Mouse (Mus musculus) CD8-positive naive resting alpha-beta T cell, adult 57 days (primary cell): ENCODE data around the gene Kcna7. TPM values are rescaled to one million over a fixed set of nuclear protein-coding genes. Genes with fewer than 3 reads are reported as not detected.

Experiments
- total RNA-seq: library from RNA; stranded (reverse); gene quantifications from one replicate; pipeline ENCODE4 v1.2.4, GENCODE M21; 2023

Gene Kcna7
- not detected for total RNA-seq

DNA sequence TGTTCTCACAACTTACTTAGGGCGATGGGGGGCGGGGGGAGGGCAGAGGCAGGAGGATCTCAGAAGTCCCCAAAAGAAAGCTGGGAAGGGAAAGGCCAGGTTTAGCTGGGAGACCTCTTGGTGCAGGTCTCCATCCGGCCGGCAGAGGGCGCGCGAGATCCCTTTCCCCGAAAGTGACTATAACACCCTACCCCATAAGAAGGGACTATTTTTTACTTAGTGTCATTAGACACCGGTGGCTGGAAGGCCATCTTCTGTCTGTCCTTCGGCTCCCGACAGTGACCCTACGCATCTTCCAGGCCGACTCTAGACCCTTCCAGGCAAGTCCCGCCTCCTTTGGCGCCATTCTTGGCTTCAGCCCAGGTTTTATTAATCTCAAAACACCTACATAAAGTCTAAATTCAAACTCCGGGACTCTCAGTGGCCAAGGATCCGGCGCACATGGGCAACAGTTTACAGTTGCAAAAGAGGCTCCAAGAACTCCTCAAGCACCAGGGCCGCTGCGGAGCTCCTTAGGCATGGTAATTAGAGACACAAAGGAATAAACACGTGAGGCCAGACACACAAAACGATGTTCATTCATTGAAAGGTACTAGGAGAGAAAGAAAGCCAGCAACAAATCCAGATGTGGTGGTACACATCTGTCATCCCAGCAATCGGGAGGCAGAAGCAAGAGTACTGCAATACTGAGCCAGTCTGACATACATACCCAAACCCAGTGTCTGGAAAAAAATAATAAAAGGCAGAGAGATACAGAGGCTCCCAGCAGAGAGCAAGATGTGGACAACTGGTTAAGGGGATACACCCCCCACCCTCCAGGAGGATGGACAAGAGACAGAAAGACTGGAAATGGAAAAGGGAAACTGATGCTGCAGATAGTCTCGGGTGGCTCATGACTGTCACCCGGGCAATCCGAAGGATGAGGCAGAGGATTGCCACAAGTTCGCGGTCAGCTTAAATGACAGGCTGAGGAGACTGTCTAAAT is at the start of gene Kcna7:
TSS of gene Kcna7 (plus strand) at position 563 of the 985 bp plus-strand sequence.

DNA sequence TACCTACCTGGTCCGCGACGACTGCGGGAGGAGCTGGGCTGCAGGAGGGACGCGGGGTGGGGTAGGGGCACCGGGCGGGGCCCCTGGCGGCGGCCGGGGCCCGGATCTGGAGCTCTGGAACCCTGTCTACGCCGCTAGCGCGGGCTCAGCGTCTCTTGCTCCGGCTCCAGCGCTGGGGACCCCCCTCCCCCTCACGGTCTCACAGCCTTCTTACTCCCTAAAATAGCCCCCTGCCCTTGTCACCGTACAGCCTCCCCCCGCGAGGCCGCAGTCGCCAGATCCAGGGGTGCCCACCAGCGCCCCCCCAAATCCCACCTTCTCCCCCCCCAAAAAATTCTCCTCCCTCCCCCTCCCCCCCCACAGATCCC is 38.8 kb upstream of the Kcna7 start, which contains the start of gene Ppfia3:
TSS of gene Ppfia3 (minus strand) at position 368 of the 368 bp plus-strand sequence.

DNA sequence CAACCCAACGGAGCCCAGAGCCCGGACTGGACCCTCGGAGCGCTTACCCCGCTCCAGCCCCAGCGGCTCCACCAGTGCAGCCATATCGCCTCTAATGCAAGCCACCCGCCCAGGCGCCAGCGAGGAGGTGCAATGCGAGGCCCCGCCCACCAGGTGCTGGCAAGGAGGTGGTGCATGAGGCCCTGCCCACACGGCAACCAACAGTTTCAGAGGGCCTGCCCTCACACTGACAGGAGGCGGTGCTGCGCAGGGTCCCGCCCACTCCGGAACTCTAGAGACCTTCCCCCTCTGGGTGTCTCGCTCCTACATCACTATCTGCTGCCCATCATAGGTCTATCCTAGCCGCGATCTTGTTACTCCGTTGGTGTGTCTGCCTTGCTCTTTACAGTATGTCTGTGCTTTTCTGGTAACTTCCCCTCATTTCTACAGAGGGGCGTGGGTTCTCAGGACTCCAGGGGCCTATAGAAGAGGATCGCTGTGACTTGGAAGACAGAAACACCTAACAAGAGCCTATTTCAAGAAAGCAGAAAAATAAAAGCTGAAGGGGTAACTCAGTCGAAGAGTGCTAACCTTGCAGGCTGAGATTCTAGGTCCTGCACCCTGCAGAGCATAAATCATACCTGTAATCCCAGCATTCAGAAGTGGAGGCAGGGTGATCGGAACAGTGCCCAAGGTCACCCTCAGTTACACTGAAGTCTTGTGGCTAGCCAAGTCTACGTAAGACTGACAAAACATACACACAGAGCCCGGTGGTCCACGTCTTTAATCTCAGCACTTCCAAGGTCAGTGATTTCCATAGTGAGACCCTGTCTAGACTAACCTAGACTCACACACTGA is 34.8 kb upstream of the Kcna7 start, which contains the start of gene Lin7b:
TSS of gene Lin7b (minus strand) at position 109 of the 837 bp plus-strand sequence.

DNA sequence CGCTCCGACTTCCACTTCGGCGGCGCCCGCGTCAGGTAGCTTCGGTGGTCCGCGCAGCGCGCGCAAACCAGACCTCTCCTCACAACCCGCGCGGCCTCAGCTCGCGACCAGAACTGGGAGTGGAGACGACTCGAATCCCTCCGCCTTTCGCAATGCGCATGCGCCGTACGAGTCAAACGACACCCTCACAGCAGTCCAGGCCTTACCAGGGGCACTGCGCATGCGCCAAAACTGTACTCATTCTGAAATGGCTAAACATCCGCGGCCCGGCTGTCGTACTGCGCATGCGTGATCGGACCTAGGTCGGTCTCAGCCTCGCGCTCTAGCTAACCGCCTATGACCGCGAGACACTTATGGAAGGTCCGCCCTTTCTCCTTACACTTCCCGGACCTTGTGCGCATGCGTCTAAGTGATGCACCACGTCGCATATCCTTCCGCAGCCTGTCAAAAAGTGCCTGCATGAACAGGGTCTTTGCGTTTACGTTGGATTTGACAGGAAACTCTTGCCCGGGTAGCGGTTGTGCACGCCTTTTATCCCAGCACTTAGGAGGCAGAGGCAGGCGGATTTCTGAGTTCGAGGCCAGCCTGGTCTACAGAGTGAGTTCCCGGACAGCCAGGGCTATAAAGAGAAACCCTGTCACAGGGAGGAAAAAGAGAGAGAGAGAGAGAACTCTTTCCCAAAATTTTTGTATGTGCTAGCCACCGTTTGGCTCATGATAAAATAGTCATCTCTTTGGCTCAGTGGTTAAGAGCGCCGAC is 9.7 kb upstream of the Kcna7 start, which contains the start of gene Snrnp70:
TSS of gene Snrnp70 (minus strand) at position 165 of the 759 bp plus-strand sequence.

DNA sequence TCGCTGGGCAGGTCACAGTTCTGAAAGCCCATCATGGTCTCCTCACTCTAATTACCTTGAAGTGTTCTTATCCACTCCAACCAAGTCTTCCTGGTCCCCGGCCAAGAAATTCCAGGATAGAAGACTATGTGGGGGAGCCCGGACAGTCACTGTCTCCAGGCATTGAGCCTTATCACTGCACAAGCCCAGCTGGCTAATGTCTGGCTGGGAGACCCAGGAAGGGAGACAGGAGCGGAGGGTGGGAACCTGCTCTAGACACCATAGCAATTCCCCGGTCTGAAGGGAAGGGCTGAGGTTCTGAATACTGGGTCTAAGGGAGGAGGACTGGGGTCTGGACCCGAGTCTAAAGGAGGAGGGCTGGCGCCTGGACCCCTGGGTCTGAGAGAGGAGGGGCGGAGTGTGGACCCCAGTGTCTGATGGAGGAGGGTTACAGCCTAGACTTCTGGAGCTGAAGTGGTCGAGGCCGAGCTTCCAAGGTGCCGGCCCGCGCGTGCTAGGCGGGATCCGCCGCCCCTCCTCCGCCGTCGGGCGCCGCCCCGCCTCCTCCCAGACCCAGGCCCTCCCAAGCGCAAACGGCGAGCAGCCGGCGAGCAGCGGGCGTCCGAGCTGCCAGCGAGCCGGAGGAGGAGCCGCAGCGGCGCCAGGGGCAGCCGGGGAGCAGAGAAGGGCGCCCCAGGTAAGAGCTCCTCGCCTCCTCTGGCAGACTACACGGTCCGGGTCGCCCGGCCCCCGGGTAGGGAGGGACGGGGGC is 7.8 kb downstream of the Kcna7 start, which contains the start of gene Ntf5:
TSS of gene Ntf5 (plus strand) at position 583 of the 751 bp plus-strand sequence.

DNA sequence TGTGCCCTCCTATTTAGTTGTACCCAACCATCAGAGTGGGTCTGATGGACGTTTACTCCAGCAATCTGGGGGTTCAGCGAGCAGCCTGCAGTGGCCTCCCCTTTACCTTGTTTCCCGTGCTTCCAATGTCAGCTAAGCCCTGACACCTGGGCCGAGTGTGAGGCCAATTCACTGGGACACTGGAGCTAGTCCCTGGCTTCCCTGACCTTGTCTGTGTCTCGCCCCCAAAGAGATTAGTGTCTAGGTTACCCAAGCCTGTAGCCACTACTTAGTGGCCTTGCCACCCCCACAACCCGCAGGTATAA is 15.1 kb downstream of the Kcna7 start, which contains the start of gene Lhb:
TSS of gene Lhb (plus strand) at position 206 of the 305 bp plus-strand sequence.

DNA sequence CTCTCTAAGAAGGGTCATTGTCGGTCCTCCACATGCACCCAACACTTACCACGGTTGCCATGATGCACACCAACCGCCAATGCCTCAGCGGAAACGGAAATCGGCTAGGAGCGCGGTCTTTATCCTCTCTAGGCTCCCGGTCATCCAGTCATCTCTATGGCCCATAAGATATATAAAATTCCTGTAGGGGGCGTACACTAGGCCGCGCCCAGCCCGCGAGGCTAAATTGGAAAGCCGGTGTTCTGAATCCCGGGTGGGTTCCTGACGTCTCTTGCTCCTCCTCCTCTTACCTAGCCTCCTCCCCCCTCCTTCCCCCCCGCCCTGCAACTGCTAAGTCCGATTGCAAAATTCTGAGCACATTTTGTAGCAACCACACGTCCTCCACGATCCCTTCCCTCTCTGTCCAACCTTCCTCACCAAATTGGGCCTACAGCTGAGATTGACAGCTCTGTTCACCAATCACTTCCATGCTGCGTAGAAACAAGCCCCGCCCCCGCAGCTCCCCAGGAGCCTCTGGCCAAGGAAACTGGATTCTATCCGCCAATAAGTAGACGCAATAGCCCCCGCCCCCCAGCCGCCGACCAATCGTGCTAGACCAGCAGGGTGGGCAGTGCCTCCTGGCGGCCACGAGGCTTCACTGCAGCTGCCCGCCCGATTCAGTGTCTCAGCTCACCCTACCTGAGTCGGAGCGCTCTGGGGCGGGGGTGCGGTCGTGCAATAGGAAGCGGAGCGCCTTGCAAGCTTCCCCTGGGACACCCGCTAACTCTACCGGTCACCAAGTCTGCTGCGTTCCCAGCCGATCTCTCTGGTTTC is 29.0 kb downstream of the Kcna7 start, which contains the start of gene Gys1:
TSS of gene Gys1 (plus strand) at position 642 of the 813 bp plus-strand sequence.

DNA sequence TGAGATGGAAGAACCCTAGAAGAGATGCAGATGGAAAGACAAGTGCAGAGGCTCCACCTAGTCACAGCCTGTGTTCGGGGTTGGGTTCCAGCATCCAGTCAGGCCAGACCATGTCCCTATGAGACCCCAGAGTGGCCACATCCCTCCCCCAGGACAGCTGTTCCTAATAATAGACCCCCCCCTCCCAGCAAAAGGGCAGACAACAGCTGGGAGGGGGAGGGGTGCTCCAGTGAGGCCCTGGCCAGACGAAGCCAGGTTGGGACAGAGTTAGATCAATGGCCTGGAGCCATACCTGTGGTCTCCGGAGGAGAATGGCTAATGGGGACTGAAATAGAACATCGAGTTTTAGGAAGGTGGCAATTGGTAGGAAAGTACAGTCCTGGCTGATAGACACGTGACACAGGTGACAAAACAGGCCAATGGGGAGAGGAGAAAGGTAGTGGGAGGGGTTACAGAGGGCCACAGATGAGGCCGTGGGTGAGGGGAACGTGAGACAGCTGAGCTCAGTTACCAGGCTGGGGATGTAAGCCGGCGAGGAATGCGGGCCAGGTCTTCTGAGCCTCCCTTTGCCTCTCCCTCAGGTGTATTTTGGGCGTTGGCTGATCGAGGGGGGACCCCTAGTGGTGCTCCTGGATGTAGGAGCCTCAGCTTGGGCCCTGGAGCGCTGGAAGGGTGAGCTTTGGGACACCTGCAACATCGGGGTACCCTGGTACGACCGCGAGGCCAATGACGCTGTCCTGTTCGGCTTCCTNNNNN is 32.2 kb downstream of the Kcna7 start, which contains the start of gene Ruvbl2:
TSS of gene Ruvbl2 (minus strand) at position 576 of the 756 bp plus-strand sequence.

Other genes with a start within 250 kb of the Kcna7 start
- not detected for gene Slc17a7, start 241.7 kb upstream of the Kcna7 start, total RNA-seq
- not detected for gene Gfy, start 226.1 kb upstream of the Kcna7 start, total RNA-seq
- not detected for gene Pth2, start 224.7 kb upstream of the Kcna7 start, total RNA-seq
- gene Ccdc155, start 200.8 kb upstream of the Kcna7 start, total RNA-seq: 0.83 TPM
- gene Dkkl1, start 193.5 kb upstream of the Kcna7 start, total RNA-seq: not detected
- not detected for gene Tead2, start 189.9 kb upstream of the Kcna7 start, total RNA-seq
- gene Cd37, start 166.5 kb upstream of the Kcna7 start, total RNA-seq: 321 TPM
- not detected for gene Slc6a16, start 164.6 kb upstream of the Kcna7 start, total RNA-seq
- not detected for gene Slc6a21, start 128.1 kb upstream of the Kcna7 start, total RNA-seq
- gene Trpm4, start 71.9 kb upstream of the Kcna7 start, total RNA-seq: 7.7 TPM
- not detected for gene Hrc, start 70.4 kb upstream of the Kcna7 start, total RNA-seq
- gene Ppfia3, start 38.6 kb upstream of the Kcna7 start, total RNA-seq: 0.21 TPM
- gene Lin7b, start 35.1 kb upstream of the Kcna7 start, total RNA-seq: 1.3 TPM
- 624 TPM for gene Snrnp70, start 9.9 kb upstream of the Kcna7 start, total RNA-seq
- not detected for gene Ntf5, start 8.0 kb downstream of the Kcna7 start, total RNA-seq
- gene Lhb, start 15.2 kb downstream of the Kcna7 start, total RNA-seq: not detected
- gene Gys1, start 29.2 kb downstream of the Kcna7 start, total RNA-seq: 10.5 TPM
- 51.4 TPM for gene Ruvbl2, start 32.4 kb downstream of the Kcna7 start, total RNA-seq
- 405 TPM for gene Ftl1, start 54.2 kb downstream of the Kcna7 start, total RNA-seq
- 82.1 TPM for gene Bax, start 61.2 kb downstream of the Kcna7 start, total RNA-seq
- not detected for gene Tulp2, start 76.2 kb downstream of the Kcna7 start, total RNA-seq
- not detected for gene Gm45808, start 81.2 kb downstream of the Kcna7 start, total RNA-seq
- gene Dhdh, start 83.2 kb downstream of the Kcna7 start, total RNA-seq: 1.1 TPM
- 78.1 TPM for gene Nucb1, start 104.8 kb downstream of the Kcna7 start, total RNA-seq
- 996 TPM for gene Ppp1r15a, start 120.6 kb downstream of the Kcna7 start, total RNA-seq
- gene Plekha4, start 120.7 kb downstream of the Kcna7 start, total RNA-seq: 0.77 TPM
- gene Hsd17b14, start 149.2 kb downstream of the Kcna7 start, total RNA-seq: not detected
- gene Bcat2, start 164.5 kb downstream of the Kcna7 start, total RNA-seq: 29.1 TPM
- not detected for gene Fgf21, start 209.8 kb downstream of the Kcna7 start, total RNA-seq
- gene Fut1, start 211.6 kb downstream of the Kcna7 start, total RNA-seq: 0.18 TPM
- gene Izumo1, start 216.2 kb downstream of the Kcna7 start, total RNA-seq: 0.28 TPM
- gene Rasip1, start 221.8 kb downstream of the Kcna7 start, total RNA-seq: 0.52 TPM
- gene Mamstr, start 234.3 kb downstream of the Kcna7 start, total RNA-seq: not detected